In genomic region chr14:12409811-12410210, GRCm38 (mm10) we compare ENCODE assay signal across 25 mouse cellular contexts.
"Had no signal": no experiment of that assay in that cellular context is flagged by ENCODE, and none has a peak within 500 bp of the region (broad histone marks: within the 10 kb centered on the region; RNA-seq: fewer than 3 reads in every experiment).

No protein-coding gene starts in this region.

- H3K27me3 ChIP-seq: embryonic facial prominence, embryonic 12.5 days; embryonic facial prominence, embryonic 15.5 days; forebrain, embryonic 15.5 days had no signal

- DNase-seq: cerebellum, adult 8-10 months; cerebellum, adult 9-10 months; cerebellum, adult 9-11 months; cerebellum, postnatal 10 days; cerebellum, postnatal 14 days; cerebellum, postnatal 25 days; cerebellum, postnatal 36 days; embryo, embryonic 11 days; gastrocnemius, adult 2 months; gastrocnemius, postnatal 10 days; gastrocnemius, postnatal 14 days; gastrocnemius, postnatal 25 days; gastrocnemius, postnatal 36 days; heart, adult 18-20 months; heart, adult 2 months had no signal

- H3K4me3 ChIP-seq: embryonic facial prominence, embryonic 10.5 days; embryonic facial prominence, embryonic 12.5 days; embryonic facial prominence, embryonic 13.5 days; embryonic facial prominence, embryonic 15.5 days; erythroblast, embryonic 14.5 days; forebrain, embryonic 10.5 days; forebrain, embryonic 12.5 days; forebrain, embryonic 13.5 days; forebrain, embryonic 15.5 days; gastrocnemius, adult 2 months; heart, adult 2 months had no signal

- H3K9ac ChIP-seq: embryonic facial prominence, embryonic 12.5 days; embryonic facial prominence, embryonic 13.5 days; embryonic facial prominence, embryonic 15.5 days; forebrain, embryonic 12.5 days; forebrain, embryonic 13.5 days; forebrain, embryonic 15.5 days; forebrain, postnatal 0 days had no signal

- H3K9me3 ChIP-seq: embryonic facial prominence, embryonic 10.5 days; embryonic facial prominence, embryonic 12.5 days; embryonic facial prominence, embryonic 13.5 days; embryonic facial prominence, embryonic 15.5 days; forebrain, embryonic 10.5 days; forebrain, embryonic 12.5 days; forebrain, embryonic 13.5 days; forebrain, embryonic 15.5 days had no signal

- H3K4me1 ChIP-seq: embryonic facial prominence, embryonic 10.5 days; embryonic facial prominence, embryonic 12.5 days; embryonic facial prominence, embryonic 13.5 days; embryonic facial prominence, embryonic 15.5 days; forebrain, embryonic 12.5 days had no signal

- H3K27ac ChIP-seq: embryonic facial prominence, embryonic 10.5 days; embryonic facial prominence, embryonic 12.5 days; embryonic facial prominence, embryonic 13.5 days; embryonic facial prominence, embryonic 15.5 days; forebrain, embryonic 10.5 days; forebrain, embryonic 12.5 days; forebrain, embryonic 13.5 days; forebrain, embryonic 15.5 days; gastrocnemius, adult 2 months; heart, adult 2 months had no signal

- H3K36me3 ChIP-seq: embryonic facial prominence, embryonic 10.5 days; embryonic facial prominence, embryonic 12.5 days; embryonic facial prominence, embryonic 13.5 days; embryonic facial prominence, embryonic 15.5 days; forebrain, embryonic 10.5 days; forebrain, embryonic 12.5 days had no signal

- H3K4me2 ChIP-seq: embryonic facial prominence, embryonic 12.5 days; embryonic facial prominence, embryonic 13.5 days; embryonic facial prominence, embryonic 15.5 days; forebrain, embryonic 12.5 days; forebrain, embryonic 13.5 days; forebrain, embryonic 15.5 days had no signal
